Mouse (Mus musculus): ENCODE data around the gene Gm10644. TPM values are rescaled to one million over a fixed set of nuclear protein-coding genes. Genes with fewer than 3 reads are reported as not detected.

Gm10644 gene
- polyA plus RNA-seq, 1 experiment from 2014 or later, result 0.86 TPM

DNA sequence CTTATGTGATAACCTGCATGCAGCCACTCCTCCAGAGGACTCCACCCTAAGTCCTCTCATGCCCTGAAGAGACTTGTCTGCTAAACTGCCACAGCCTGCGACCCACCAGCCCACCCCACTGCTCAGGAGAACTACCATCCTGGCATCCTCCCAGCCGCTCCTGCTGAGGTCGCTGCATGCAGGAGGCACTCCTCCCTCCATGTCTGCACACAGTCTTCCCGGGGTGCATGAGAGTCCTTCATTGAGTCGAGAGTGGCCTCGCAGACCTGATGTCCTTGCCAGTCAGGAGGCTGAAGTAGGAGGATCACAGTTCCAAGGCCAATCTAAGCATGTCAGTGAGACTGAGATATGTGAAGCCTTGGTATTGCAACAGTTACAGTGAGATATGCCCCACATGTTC, 37.4 kb downstream of the Gm10644 start:
- H3K4me3 ChIP-seq, result no peak overlapping the region
- no peak overlapping the region for H3K9ac ChIP-seq
- no peak for ATAC-seq (ENCODE audit: low FRiP score, low read depth)
- H3K27me3 ChIP-seq (replicated peaks), result no peaks in the 10 kb centered on the region
- H3K9me3 ChIP-seq, result no peaks in the 10 kb centered on the region
- no peak overlapping the region for H3K4me2 ChIP-seq (replicated peaks)
- H3K36me3 ChIP-seq, result peaks cover 31% of the 10 kb centered on the region
- no peak overlapping the region for H3K27ac ChIP-seq
- 86% methylated on average over 6 of the region's 6 CpGs for WGBS
- no peaks in the 10 kb centered on the region for H3K4me1 ChIP-seq

DNA sequence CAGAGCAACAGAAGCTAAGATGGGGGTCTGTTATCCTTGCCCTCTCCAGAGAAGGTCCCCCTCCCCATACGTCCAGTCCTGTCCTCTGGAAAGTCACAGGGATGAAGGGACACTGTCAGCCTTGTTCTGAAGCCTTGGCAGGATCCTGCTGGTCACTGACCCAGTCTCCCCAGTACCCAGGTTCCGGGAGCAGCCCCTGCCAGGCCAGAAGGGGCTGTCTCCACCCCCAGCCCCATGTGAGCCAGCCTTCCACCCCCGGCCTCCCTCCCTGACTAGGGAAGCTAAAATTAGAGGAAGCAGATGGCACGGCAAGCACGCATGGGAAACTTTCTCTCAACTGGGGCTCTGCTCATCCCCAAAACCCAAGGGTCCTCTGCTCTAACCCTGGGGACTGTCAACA, 39.0 kb downstream of the Gm10644 start:
- Histone ChIP-seq H3K4me1 (no peaks in the 10 kb centered on the region), H3K27me3 (replicated peaks) (no peaks in the 10 kb centered on the region), H3K27ac (no peak overlapping the region), H3K9me3 (no peaks in the 10 kb centered on the region), H3K4me2 (replicated peaks) (no peak overlapping the region), H3K9ac (no peak overlapping the region), H3K36me3 (peaks cover 20% of the 10 kb centered on the region), H3K4me3 (no peak overlapping the region)
- no peak for ATAC-seq (ENCODE audit: low FRiP score, low read depth)
- WGBS, result 77% methylated on average over 5 of the region's 5 CpGs

DNA sequence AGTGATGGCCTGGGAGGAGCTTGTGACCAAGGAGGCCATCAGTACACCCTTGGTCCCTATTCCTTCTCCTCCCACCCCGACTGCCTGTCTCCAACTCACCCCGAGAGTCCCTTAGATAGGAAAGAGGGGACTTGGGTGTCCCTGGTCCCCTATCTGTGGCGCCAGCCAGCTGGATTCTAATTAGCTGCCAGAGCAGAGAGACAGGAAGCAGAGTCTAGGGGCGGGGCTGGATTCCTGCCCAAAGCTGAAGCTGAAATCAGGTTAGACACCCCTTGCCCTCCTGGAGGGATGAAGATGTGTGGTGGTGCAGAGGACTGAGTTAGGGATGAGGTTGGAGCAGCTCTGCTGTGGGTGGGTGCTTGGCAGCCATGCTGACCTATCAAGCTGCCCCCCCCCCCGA, 40.1 kb downstream of the Gm10644 start:
- H3K4me3 ChIP-seq, result no peak overlapping the region
- H3K27ac ChIP-seq, result no peak overlapping the region
- H3K36me3 ChIP-seq, result peaks cover 13% of the 10 kb centered on the region
- 73% methylated on average over 5 of the region's 5 CpGs for WGBS
- no peaks in the 10 kb centered on the region for H3K9me3 ChIP-seq
- H3K4me2 ChIP-seq (replicated peaks), result no peak overlapping the region
- no peak overlapping the region for H3K9ac ChIP-seq
- peaks cover 2% of the 10 kb centered on the region; the same call in 1 of the 2 replicates for H3K4me1 ChIP-seq
- no peaks in the 10 kb centered on the region for H3K27me3 ChIP-seq (replicated peaks)
- no peak for ATAC-seq (ENCODE audit: low FRiP score, low read depth)

DNA sequence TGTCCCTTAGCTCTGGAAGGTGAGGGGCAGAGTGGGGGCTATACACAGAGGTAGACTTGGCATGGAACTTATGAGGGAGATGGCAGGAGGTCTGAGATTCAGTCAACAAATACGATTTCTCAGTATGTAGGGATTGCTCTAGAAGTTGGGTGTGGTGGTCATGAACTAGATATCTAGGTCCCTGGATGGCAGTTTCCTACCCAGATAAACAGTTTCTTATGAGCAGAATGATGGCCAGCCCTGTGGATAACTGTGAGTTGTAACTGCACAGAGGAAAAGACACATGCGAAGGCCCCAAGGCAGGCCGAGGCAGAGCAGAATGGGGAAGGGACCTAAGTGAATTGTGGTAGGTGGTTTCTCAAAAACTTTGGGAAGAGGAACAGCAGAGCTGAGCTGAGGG, 40.8 kb downstream of the Gm10644 start:
- Histone ChIP-seq H3K27ac (no peak overlapping the region), H3K36me3 (peaks cover 7% of the 10 kb centered on the region), H3K4me2 (replicated peaks) (no peak overlapping the region), H3K27me3 (replicated peaks) (no peaks in the 10 kb centered on the region), H3K9me3 (no peaks in the 10 kb centered on the region), H3K9ac (no peak overlapping the region), H3K4me3 (no peak overlapping the region), H3K4me1 (peaks cover 7% of the 10 kb centered on the region)
- ATAC-seq (ENCODE audit: low FRiP score, low read depth), result no peak
- 91% methylated on average over 3 of the region's 3 CpGs for WGBS

DNA sequence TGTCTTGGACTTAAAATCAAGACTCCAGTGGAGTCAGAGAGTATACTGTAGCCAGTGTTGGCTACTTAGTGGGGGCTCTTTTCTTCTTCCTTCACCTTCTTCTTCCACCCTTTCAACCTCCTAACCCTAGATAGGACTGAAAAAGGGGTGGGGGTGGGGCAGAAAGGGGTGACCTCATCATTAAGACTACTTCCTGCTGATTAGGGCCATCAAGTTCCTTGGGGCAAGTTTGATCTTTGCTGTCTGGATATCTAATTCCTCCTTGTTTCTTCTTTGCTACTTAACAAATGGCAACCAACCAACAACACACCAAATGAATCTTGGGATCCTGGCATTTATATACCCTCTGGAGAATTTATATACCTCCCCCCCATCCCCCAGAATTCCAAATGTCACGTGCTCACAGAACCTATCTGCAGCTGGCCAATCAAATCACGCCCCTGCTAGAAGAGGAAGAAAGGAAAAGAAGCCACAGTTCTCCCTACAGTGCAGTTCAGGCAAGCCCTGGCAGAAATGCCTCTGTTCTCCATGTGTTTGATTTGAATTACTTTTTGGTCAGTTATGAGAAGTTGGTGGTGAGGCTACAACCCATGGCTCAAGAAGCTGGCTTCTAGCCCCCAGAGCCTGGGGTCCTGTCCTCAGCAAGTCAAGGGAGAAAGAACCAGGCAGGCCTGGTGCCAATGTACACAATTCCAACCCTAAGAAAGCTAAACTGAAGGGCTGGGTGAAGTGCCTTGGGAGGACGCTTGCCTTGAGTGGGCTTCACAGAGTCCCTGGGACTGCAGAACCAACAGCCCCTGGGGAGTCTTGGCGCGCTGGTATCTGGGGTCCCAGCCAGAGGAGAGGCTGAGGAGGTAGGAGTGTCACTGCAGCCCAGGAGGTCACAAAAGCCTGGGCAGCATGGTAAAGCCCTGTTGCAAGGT, 42.9 kb downstream of the Gm10644 start:
- Histone ChIP-seq H3K9me3 (no peaks in the 10 kb centered on the region), H3K9ac (no peak overlapping the region), H3K4me1 (peaks cover 18% of the 10 kb centered on the region), H3K36me3 (no peaks in the 10 kb centered on the region), H3K27ac (no peak overlapping the region), H3K4me2 (replicated peaks) (no peak overlapping the region), H3K4me3 (no peak overlapping the region), H3K27me3 (replicated peaks) (no peaks in the 10 kb centered on the region)
- ATAC-seq (ENCODE audit: low FRiP score, low read depth), result no peak
- WGBS, result 76% methylated on average over 5 of the region's 5 CpGs

DNA sequence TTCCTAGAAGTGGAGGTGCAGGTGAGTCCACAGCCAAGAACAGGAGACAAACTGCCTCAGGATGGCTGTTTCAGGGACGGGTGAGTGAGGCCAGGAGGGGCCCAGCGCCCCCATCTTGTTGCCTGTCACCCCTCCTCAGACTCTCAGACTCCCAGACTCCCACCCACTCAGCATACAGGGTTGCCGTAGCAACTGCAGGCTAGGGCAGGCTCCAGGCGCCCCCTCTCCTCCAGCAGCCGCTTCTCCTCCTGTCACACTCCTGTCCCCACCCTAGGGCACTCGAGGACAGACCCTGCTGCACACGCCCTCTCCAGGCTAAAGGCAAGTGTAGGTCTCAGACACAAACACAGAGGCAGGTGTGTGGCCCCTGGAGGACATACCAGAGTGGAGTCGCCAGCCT, 45.7 kb downstream of the Gm10644 start:
- Histone ChIP-seq H3K9me3 (no peaks in the 10 kb centered on the region), H3K4me1 (peaks cover 23% of the 10 kb centered on the region), H3K36me3 (0 out of 2 replicates have a peak, but pooled peaks cover 3% of the 10 kb centered on the region), H3K4me2 (replicated peaks) (no peak overlapping the region), H3K9ac (0 out of 2 replicates have a peak overlapping the region, but pooled peaks have one; percentile 44), H3K27ac (no peak overlapping the region), H3K4me3 (no peak overlapping the region), H3K27me3 (replicated peaks) (no peaks in the 10 kb centered on the region)
- ATAC-seq (ENCODE audit: low FRiP score, low read depth), result no peak
- 52% methylated on average over 8 of the region's 8 CpGs for WGBS

DNA sequence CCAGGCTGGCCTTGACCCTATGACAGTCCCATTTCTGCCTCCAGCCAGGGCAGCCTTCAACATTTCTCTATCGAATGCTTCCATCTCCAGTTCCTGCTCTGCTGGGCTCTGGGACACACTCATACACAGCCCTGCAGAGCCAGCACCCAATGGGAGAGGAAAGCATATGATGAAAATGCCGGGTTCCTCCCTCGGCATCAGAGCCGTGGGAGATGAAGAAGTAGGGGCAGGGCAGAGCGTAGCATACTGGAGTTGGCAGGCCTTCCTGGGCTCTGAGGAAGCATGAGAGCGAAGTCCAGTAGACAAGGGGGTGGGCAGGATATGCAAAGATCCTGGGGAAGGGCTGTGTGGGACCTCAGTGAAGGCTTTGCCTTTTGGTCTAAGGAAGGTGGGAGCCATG, 46.4 kb downstream of the Gm10644 start:
- Histone ChIP-seq H3K4me1 (peaks cover 31% of the 10 kb centered on the region), H3K9ac (no peak overlapping the region), H3K36me3 (0 out of 2 replicates have a peak, but pooled peaks cover 3% of the 10 kb centered on the region), H3K27me3 (replicated peaks) (no peaks in the 10 kb centered on the region), H3K9me3 (no peaks in the 10 kb centered on the region), H3K4me3 (no peak overlapping the region), H3K27ac (no peak overlapping the region), H3K4me2 (replicated peaks) (no peak overlapping the region)
- ATAC-seq (ENCODE audit: low FRiP score, low read depth), result no peak
- 86% methylated on average over 6 of the region's 6 CpGs for WGBS

DNA sequence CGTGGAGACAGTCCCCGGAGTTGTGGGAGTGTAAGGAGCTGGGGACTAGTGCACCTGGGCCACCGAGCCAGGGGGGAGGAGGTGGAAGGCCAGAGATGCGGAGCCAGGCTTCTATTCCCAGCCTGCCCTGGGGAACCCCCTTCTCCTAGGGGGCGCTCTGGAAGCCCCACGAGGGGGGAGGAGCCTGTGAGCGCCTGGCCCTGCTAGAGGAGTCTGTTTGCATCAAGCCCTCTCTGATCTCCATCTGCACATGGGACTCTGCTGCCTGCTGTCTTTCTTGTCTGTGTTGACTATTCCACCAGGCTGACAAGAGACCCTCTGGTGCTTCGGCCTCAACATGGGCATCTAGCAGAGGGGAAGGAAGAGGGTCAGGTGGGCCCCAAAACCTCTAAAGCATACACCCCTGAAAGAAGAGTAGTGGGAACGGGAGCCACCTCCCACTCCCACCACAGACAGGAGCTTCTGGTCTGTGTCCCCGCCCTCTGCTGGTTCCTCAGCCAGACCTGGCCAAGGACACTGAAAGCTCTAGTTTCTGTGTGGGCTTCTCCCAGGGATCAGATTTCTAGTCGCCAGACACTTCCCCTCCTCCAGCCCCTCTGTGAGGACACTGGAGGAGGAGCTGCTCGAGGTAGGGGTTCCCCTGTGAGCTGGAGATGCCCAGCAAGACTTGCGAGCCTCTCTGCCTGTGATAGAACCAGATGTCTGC, 51.9 kb downstream of the Gm10644 start:
- no peak for ATAC-seq (ENCODE audit: low FRiP score, low read depth)
- peak overlapping the region; percentile 15; the same call in 1 of the 2 replicates for H3K4me3 ChIP-seq
- H3K4me2 ChIP-seq (replicated peaks), result peak overlapping the region; percentile 78
- H3K27ac ChIP-seq, result no peak overlapping the region
- H3K4me1 ChIP-seq, result peaks cover 45% of the 10 kb centered on the region
- H3K9me3 ChIP-seq, result no peaks in the 10 kb centered on the region
- no peaks in the 10 kb centered on the region for H3K27me3 ChIP-seq (replicated peaks)
- H3K9ac ChIP-seq, result peak overlapping the region; percentile 29; the same call in 1 of the 2 replicates
- 11% methylated on average over 13 of the region's 13 CpGs for WGBS
- H3K36me3 ChIP-seq, result 0 out of 2 replicates have a peak, but pooled peaks cover 3% of the 10 kb centered on the region

DNA sequence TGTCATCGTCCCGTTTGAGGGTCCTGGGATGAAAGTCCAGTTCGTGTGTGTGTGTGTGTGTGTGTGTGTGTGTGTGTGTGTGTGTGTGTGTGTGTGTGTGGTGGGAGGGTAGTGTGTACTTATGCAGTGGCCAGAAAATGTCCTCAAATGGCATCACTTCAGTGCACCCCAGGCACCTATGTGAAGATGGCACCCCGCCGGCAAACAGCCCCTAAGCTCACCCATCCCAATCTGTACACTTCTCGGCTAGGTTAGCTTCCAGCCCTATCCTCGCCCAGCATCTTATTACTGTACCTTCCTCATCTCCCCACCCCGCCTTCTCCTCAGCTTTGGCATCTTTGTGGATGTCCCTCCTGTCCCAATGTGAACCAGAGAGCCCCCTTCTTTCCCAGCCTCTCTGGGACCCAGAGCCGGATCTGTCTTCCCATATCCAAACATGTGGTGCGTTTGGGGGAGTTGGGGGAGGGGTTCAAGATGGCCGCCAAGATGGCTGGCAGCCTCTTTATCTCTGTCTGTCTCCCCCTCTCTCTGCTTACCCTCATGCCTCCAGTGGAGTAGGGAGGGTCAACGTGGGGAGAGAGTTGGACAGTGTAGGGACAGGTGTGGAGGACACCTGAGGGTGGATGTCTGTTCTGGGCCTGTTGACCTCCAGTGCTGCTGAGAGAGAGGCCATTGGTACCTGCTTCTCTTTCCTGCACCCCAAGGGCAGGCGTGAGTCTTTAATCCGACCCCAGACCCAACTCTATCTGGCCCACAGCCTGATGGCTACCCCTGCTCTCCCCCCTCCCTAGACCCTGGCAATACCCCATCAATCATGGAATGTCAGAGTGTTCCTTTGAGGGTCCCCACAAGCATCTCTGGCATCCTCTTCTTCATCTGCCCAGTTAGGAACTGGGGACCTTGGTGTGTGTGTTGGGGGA, 53.2 kb downstream of the Gm10644 start:
- H3K27ac ChIP-seq, result no peak overlapping the region
- WGBS, result 15% methylated on average over 14 of the region's 14 CpGs
- no peaks in the 10 kb centered on the region for H3K9me3 ChIP-seq
- no peak for ATAC-seq (ENCODE audit: low FRiP score, low read depth)
- peak overlapping the region; percentile 78 for H3K4me2 ChIP-seq (replicated peaks)
- H3K4me1 ChIP-seq, result peaks cover 42% of the 10 kb centered on the region
- H3K4me3 ChIP-seq, result peak overlapping the region; percentile 98
- no peaks in the 10 kb centered on the region for H3K27me3 ChIP-seq (replicated peaks)
- peak overlapping the region; percentile 95 for H3K9ac ChIP-seq
- H3K36me3 ChIP-seq, result 0 out of 2 replicates have a peak, but pooled peaks cover 3% of the 10 kb centered on the region

DNA sequence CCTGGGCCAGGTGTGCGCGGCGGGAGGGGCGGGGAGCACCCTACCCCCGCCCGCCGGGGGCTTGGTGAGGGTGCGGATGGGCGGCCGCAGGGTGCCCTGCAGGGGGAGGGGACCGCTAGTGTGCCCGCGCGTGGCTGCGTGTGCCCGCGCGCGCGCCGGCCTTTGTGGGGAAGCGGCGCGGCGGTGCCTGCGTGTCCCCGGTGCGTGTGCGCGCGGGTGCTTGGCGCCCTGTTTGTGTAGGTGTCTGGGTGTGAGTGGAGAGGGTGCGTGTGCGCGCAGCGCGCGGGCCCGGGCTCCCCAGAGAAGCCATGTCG, 54.1 kb downstream of the Gm10644 start:
- Histone ChIP-seq H3K36me3 (0 out of 2 replicates have a peak, but pooled peaks cover 3% of the 10 kb centered on the region), H3K4me2 (replicated peaks) (peak overlapping the region; percentile 78), H3K9me3 (no peaks in the 10 kb centered on the region), H3K4me3 (peak overlapping the region; percentile 98), H3K27ac (peak overlapping the region; percentile 96), H3K9ac (peak overlapping the region; percentile 95), H3K4me1 (peaks cover 42% of the 10 kb centered on the region), H3K27me3 (replicated peaks) (no peaks in the 10 kb centered on the region)
- WGBS, result under 1% methylated on average over 39 of the region's 40 CpGs
- ATAC-seq (ENCODE audit: low FRiP score, low read depth), result no peak

DNA sequence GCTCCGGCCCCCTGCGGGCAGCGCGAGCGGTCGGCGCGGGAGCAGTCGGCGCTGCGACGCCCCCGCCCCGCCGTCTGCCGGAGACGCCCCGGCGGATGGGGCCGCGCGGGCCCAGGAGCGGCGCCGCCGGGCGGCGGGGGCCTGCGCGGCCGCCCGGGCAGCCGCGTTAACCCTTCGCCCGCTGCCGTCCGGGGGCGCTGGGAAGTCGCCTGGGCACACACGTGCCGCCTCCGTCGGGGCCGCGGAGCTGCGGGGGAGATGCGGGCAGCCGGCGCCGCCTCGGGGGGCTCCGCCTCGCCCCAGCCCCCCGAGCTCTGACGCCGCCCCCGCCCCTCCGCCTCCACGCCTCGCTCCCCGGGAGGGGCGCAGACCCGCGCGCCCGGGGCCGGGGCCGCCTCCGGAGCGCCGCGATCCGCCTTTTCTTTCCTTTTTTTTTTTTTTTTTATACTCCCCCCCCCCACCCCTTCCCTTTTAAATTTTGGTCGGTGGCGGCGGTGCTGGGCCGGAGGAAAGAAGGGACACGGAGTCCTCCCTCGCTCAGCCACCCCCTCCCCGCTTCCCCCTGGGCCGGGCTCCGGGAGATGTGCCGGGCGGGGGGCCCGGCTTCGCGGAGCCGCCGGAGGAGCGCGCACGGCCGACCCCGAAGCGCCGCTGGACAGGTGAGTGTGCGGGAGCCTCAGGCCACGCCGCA, 54.6 kb downstream of the Gm10644 start:
- Histone ChIP-seq H3K9ac (peak overlapping the region; percentile 95), H3K4me3 (peak overlapping the region; percentile 98), H3K4me1 (peaks cover 42% of the 10 kb centered on the region), H3K9me3 (no peaks in the 10 kb centered on the region), H3K27me3 (replicated peaks) (peaks cover under 1% of the 10 kb centered on the region; the same call in 1 of the 2 replicates), H3K27ac (peak overlapping the region; percentile 96), H3K4me2 (replicated peaks) (peak overlapping the region; percentile 78), H3K36me3 (0 out of 2 replicates have a peak, but pooled peaks cover under 1% of the 10 kb centered on the region)
- ATAC-seq (ENCODE audit: low FRiP score, low read depth), result peak; percentile 0; the same call in 1 of the 2 replicates
- WGBS, result under 1% methylated on average over 84 of the region's 100 CpGs
